Mouse (Mus musculus): Measurements from ENCODE around the gene Med27. TPM values are rescaled to one million over a fixed set of nuclear protein-coding genes. Genes with fewer than 3 reads are reported as not detected.

The Med27 gene
- total and polyA plus RNA-seq, 3 experiments = 32.1 to 36.2 (median 33.6) TPM

DNA sequence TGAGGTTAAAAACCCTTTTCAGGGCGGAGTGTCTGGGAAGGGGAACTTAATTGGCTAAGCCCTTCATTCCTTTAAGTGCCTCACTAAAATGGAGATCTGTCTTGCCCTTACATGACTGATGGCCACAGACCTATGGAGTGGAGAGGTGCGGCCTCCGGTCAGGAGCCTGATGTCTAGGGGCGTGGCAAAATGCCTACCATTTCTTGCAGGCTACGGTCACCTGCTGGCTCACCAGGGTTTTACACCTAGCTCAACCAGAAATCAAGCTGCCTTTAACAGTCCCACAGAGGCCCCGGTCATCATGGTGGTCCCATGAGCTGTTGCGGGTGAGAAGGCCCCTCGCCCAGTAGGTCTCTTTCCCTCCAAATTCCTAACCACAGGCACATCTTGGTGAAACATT lies 190.7 kb downstream of the Med27 start:
- Histone ChIP-seq H3K4me3 (replicated peaks in 1 of 3; ENCODE audit: low read depth in 2 of 3, low read length in 2 of 3, poor library complexity in 1 of 3) (no peak overlapping the region), H3K9ac (ENCODE audit: insufficient read depth, low read depth) (no peak overlapping the region), H3K4me2 (ENCODE audit: insufficient read depth, low read depth, poor library complexity, severe bottlenecking) (no peak overlapping the region), H3K27me3 (replicated peaks) (peaks cover 43% of the 10 kb centered on the region), H3K4me1 (ENCODE audit: control insufficient read depth in 1 of 2, insufficient read depth in 2 of 2) (peaks cover 0 to 2% of the 10 kb centered on the region in 2 experiments; a peak in 1 of 4 replicates), H3K36me3 (replicated peaks in 1 of 2; ENCODE audit: control insufficient read depth in 1 of 2, insufficient read depth in 1 of 2, low read length in 1 of 2) (no peaks in the 10 kb centered on the region), H3K27ac (ENCODE audit: insufficient read depth, low read depth) (no peak overlapping the region), H3K9me3 (replicated peaks; ENCODE audit: low read length) (no peaks in the 10 kb centered on the region), H3K79me2 (replicated peaks; ENCODE audit: control insufficient read depth, extremely low read depth, insufficient read depth, poor library complexity, severe bottlenecking) (no peaks in the 10 kb centered on the region)
- in situ Hi-C loops (cut with MboI; ENCODE audit: low pct_ligation_motif_present, low pct_unique_long_range_greater_than_20kb, low sequenced_read_pairs) (no loop called here), dilution Hi-C loops (cut with MboI; ENCODE audit: extremely low pct_ligation_motif_present, extremely low pct_unique_long_range_greater_than_20kb, low sequenced_read_pairs) (no loop called here)
- no peak for TF ChIP-seq TBP (conservative IDR thresholded peaks at IDR 0.05; ENCODE audit: low read depth, low read length)
- peak; percentile 53 for TF ChIP-seq SMC3 (IDR thresholded peaks at IDR 0.05; ENCODE audit: low read depth, low read length)
- no peak for TF ChIP-seq GABPA (IDR thresholded peaks at IDR 0.05; ENCODE audit: insufficient replicate concordance, low read depth, low read length)
- TF ChIP-seq RAD21 (IDR thresholded peaks at IDR 0.05; ENCODE audit: low read depth, low read length) = peak; percentile 56
- peak in 1 of 2 experiments; percentile 60; a peak in 2 of 4 replicates for TF ChIP-seq CTCF (conservative IDR thresholded peaks at IDR 0.05 in 1 of 2, IDR thresholded peaks at IDR 0.05 in 1 of 2; ENCODE audit: low read depth in 2 of 2, low read length in 2 of 2)
- DNase-seq (ENCODE audit: extremely low read depth) = no peak

DNA sequence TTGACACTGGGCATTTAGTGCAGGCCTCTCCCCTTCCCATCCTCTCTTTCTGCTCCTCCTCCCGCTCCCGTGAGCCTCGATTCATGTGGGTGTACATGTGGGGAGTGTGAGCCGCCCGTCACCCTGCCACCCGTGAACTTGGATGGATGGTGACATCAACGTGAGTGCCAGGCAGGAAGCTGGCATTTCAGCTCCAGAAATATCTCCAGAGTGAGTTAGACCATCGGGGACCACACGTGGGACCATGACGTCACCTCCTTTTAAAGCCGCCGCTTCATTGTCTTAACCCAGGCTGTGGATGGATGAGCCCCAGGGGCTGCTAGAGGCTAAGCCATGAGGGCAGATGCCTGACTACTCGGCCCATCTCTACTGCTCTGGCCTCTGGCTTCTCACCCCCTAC lies 195.4 kb downstream of the Med27 start:
- H3K9ac ChIP-seq (ENCODE audit: insufficient read depth, low read depth) = no peak overlapping the region
- in situ Hi-C loops (cut with MboI; ENCODE audit: low pct_ligation_motif_present, low pct_unique_long_range_greater_than_20kb, low sequenced_read_pairs) (no loop called here), dilution Hi-C loops (cut with MboI; ENCODE audit: extremely low pct_ligation_motif_present, extremely low pct_unique_long_range_greater_than_20kb, low sequenced_read_pairs) (no loop called here)
- no peaks in the 10 kb centered on the region for H3K79me2 ChIP-seq (replicated peaks; ENCODE audit: control insufficient read depth, extremely low read depth, insufficient read depth, poor library complexity, severe bottlenecking)
- TF ChIP-seq POLR2AphosphoS2 (IDR thresholded peaks at IDR 0.05; ENCODE audit: low read depth, low read length) (no peak), POLR2A (IDR thresholded peaks at IDR 0.05; ENCODE audit: low read depth, low read length) (no peak), JUND (conservative IDR thresholded peaks at IDR 0.05; ENCODE audit: low read depth, low read length) (no peak), SIN3A (IDR thresholded peaks at IDR 0.05; ENCODE audit: low read length) (no peak), GABPA (IDR thresholded peaks at IDR 0.05; ENCODE audit: insufficient replicate concordance, low read depth, low read length) (no peak), NELFE (IDR thresholded peaks at IDR 0.05; ENCODE audit: low read depth, low read length) (no peak), UBTF (IDR thresholded peaks at IDR 0.05; ENCODE audit: low read depth, low read length) (no peak), MAZ (IDR thresholded peaks at IDR 0.05; ENCODE audit: low read depth, low read length) (no peak), PAX5 (IDR thresholded peaks at IDR 0.05; ENCODE audit: low read length) (no peak), ZC3H11A (IDR thresholded peaks at IDR 0.05; ENCODE audit: low read depth, low read length) (no peak), CHD2 (IDR thresholded peaks at IDR 0.05; ENCODE audit: low read length) (no peak), ZKSCAN1 (IDR thresholded peaks at IDR 0.05; ENCODE audit: borderline replicate concordance, low read depth, low read length) (no peak), MXI1 (IDR thresholded peaks at IDR 0.05; ENCODE audit: low read depth, low read length) (no peak)
- H3K4me1 ChIP-seq (ENCODE audit: control insufficient read depth in 1 of 2, insufficient read depth in 2 of 2) = no peaks in the 10 kb centered on the region
- no peak for DNase-seq (ENCODE audit: extremely low read depth)
- H3K36me3 ChIP-seq (replicated peaks in 1 of 2; ENCODE audit: control insufficient read depth in 1 of 2, insufficient read depth in 1 of 2, low read length in 1 of 2) = no peaks in the 10 kb centered on the region
- H3K4me2 ChIP-seq (ENCODE audit: insufficient read depth, low read depth, poor library complexity, severe bottlenecking) = no peak overlapping the region
- peaks cover 68% of the 10 kb centered on the region for H3K27me3 ChIP-seq (replicated peaks)
- H3K9me3 ChIP-seq (replicated peaks; ENCODE audit: low read length) = no peaks in the 10 kb centered on the region
- no peak overlapping the region for H3K4me3 ChIP-seq (replicated peaks in 1 of 3; ENCODE audit: low read depth in 2 of 3, low read length in 2 of 3, poor library complexity in 1 of 3)
- no peak overlapping the region for H3K27ac ChIP-seq (ENCODE audit: insufficient read depth, low read depth)

Measured in CH12.LX (cell line).